ENCODE assay signal across 8 mouse cellular contexts in genomic region chr8:126971314-126971664, GRCm38 (mm10). TPM values are rescaled to one million over a fixed set of nuclear protein-coding genes. Genes with fewer than 3 reads are reported as not detected.
A peak's percentile ranks its signal among the peaks of the same experiment; 100 is the strongest.
DNase-seq lines count a peak whose midpoint lies in the region; ATAC-seq and TF ChIP-seq lines count a peak whose summit lies in the region.

No protein-coding gene starts in this region.

- H3K9ac ChIP-seq in heart, embryonic 15.5 days = peak overlapping the region; percentile 66
- H3K9ac ChIP-seq in forebrain, embryonic 16.5 days (replicated peaks; ENCODE audit: low read depth, low read length) = peak overlapping the region; percentile 44

- H3K27me3 ChIP-seq in heart, embryonic 15.5 days = no peaks in the 10 kb centered on the region
- no peaks in the 10 kb centered on the region for H3K27me3 ChIP-seq in G1E (ENCODE audit: insufficient read depth, low read length)
- H3K27me3 ChIP-seq in forebrain, embryonic 16.5 days (replicated peaks; ENCODE audit: control insufficient read depth, insufficient read depth, low read length) = no peaks in the 10 kb centered on the region

- H3K9me3 ChIP-seq in heart, embryonic 15.5 days (replicated peaks) = no peaks in the 10 kb centered on the region
- no peaks in the 10 kb centered on the region for H3K9me3 ChIP-seq in G1E (replicated peaks)
- H3K9me3 ChIP-seq in forebrain, embryonic 16.5 days (ENCODE audit: control insufficient read depth, low read length) = no peaks in the 10 kb centered on the region

- peaks cover 9% of the 10 kb centered on the region for H3K4me1 ChIP-seq in heart, embryonic 15.5 days (replicated peaks)
- peaks cover 74% of the 10 kb centered on the region for H3K4me1 ChIP-seq in G1E (ENCODE audit: insufficient read depth, low read depth, low read length)
- H3K4me1 ChIP-seq in forebrain, embryonic 16.5 days (replicated peaks; ENCODE audit: control insufficient read depth, insufficient read depth, low read length) = peaks cover 10% of the 10 kb centered on the region

- peaks cover 33% of the 10 kb centered on the region for H3K79me2 ChIP-seq in macrophage (ENCODE audit: inconsistent target)

- WGBS in heart, embryonic 15.5 days = 9% methylated on average over 13 of the region's 13 CpGs
- WGBS in forebrain, embryonic 16.5 days = 8% methylated on average over 13 of the region's 13 CpGs
- 13% methylated on average over 13 of the region's 13 CpGs for WGBS in macrophage (ENCODE audit: missing documents)

- ATAC-seq in heart, embryonic 15.5 days (replicated peaks; ENCODE audit: insufficient number of reproducible peaks, insufficient read depth, low FRiP score, low read depth) = no peak
- ATAC-seq in G1E (ENCODE audit: extremely low read depth, insufficient number of reproducible peaks, low FRiP score, poor library complexity, severe bottlenecking) = no peak
- ATAC-seq in forebrain, embryonic 16.5 days = peak; percentile 37; the same call in 1 of the 2 replicates

- no peak for TF ChIP-seq CTCF in G1E (IDR thresholded peaks at IDR 0.05; ENCODE audit: low read depth, low read length)

- no peak for DNase-seq in heart, adult 9 months (ENCODE audit: low spot score in 2 of 2)
- no peak for DNase-seq in G1E (ENCODE audit: low spot score)
- no peak for DNase-seq in left cerebral cortex, adult 9 months (ENCODE audit: low spot score in 2 of 2)
- no peak for DNase-seq in cerebellum, adult 18-20 months
- DNase-seq in frontal cortex, postnatal 10 days (ENCODE audit: low spot score in 2 of 2) = no peak

- H3K4me3 ChIP-seq in heart, embryonic 15.5 days = peak overlapping the region; percentile 96
- H3K4me3 ChIP-seq in G1E (ENCODE audit: low read depth, low read length) = peak overlapping the region; percentile 99
- H3K4me3 ChIP-seq in forebrain, embryonic 16.5 days (replicated peaks; ENCODE audit: low read length) = peak overlapping the region; percentile 72
- peak overlapping the region; percentile 62 for H3K4me3 ChIP-seq in macrophage (ENCODE audit: inconsistent target)

- peaks cover 21% of the 10 kb centered on the region; the same call in 1 of the 2 replicates for H3K36me3 ChIP-seq in heart, embryonic 15.5 days
- H3K36me3 ChIP-seq in G1E (replicated peaks) (peaks cover 30% of the 10 kb centered on the region), macrophage (ENCODE audit: inconsistent target) (peaks cover 21% of the 10 kb centered on the region)
- 0 out of 2 replicates have a peak, but pooled peaks cover 3% of the 10 kb centered on the region for H3K36me3 ChIP-seq in forebrain, embryonic 16.5 days (ENCODE audit: control insufficient read depth, insufficient read depth)

- peak overlapping the region; percentile 71 for H3K27ac ChIP-seq in heart, embryonic 15.5 days
- H3K27ac ChIP-seq in forebrain, embryonic 16.5 days (ENCODE audit: low read length) = peak overlapping the region; percentile 62
- H3K27ac ChIP-seq in macrophage = peak overlapping the region; percentile 48

- H3K4me2 ChIP-seq in heart, embryonic 15.5 days = peak overlapping the region; percentile 91
- H3K4me2 ChIP-seq in forebrain, embryonic 16.5 days (ENCODE audit: low read length) = peak overlapping the region; percentile 53

RNA-seq across cellular contexts. Expression of gene Rbm34, which starts 0.4 kb away (rescaled TPM):
- 11.6 and 12.0 TPM in 2 replicates for polyA plus RNA-seq in heart, embryonic 15.5 days (2015; fragmentation: Nextera tagmentation; extraction: Ambion mirVana)
- total RNA-seq in G1E (2014; fragmentation: Nextera tagmentation) (18.6 and 19.3 TPM in 2 replicates), G1E (2017) (27.4 and 38.5 TPM in 2 replicates)
- polyA plus RNA-seq in G1E (2012) (12.0 and 12.2 TPM in 2 replicates), macrophage (2018) (16.1 to 20.8 TPM (median 19.6 TPM) in 3 replicates)
- polyA plus RNA-seq in forebrain, embryonic 16.5 days (2015; fragmentation: Nextera tagmentation; extraction: Ambion mirVana) = 23.8 and 23.9 TPM in 2 replicates
- total RNA-seq in macrophage (2018; cell fraction: chromatin; rRNA removed) = 10 to 100 TPM in 25 of 26 experiments, 1 to 10 TPM in 1; 8.8 to 43.3 (median 29.8) TPM
- total RNA-seq in macrophage (2018; cell fraction: cytosol; rRNA removed) = 10 to 100 TPM; 12.2 to 21.4 (median 17.8) TPM
- 10 to 100 TPM in 23 of 26 experiments, 1 to 10 TPM in 3; 7.7 to 32.0 (median 17.2) TPM for total RNA-seq in macrophage (2018; cell fraction: nucleus; rRNA removed)

RNA-seq across cellular contexts. Expression of gene Tomm20, which starts 25.6 kb away (rescaled TPM):
- 183 TPM in 2 replicates for polyA plus RNA-seq in heart, embryonic 15.5 days (2015; fragmentation: Nextera tagmentation; extraction: Ambion mirVana)
- total RNA-seq in G1E (2014; fragmentation: Nextera tagmentation) (133 and 158 TPM in 2 replicates), G1E (2017) (432 and 545 TPM in 2 replicates)
- polyA plus RNA-seq in G1E (2012) (1,504 and 2,083 TPM in 2 replicates), macrophage (2018) (73.9 to 174 TPM (median 109 TPM) in 3 replicates)
- 191 and 193 TPM in 2 replicates for polyA plus RNA-seq in forebrain, embryonic 16.5 days (2015; fragmentation: Nextera tagmentation; extraction: Ambion mirVana)
- 10 to 100 TPM in 25 of 26 experiments, 1 to 10 TPM in 1; 9.7 to 33.1 (median 19.9) TPM for total RNA-seq in macrophage (2018; cell fraction: chromatin; rRNA removed)
- total RNA-seq in macrophage (2018; cell fraction: cytosol; rRNA removed) = 100 to 1,000 TPM in 7 of 26 experiments, 10 to 100 TPM in 19; 61.8 to 120 (median 90.0) TPM
- 10 to 100 TPM in 25 of 26 experiments, 1 to 10 TPM in 1; 9.4 to 40.6 (median 20.4) TPM for total RNA-seq in macrophage (2018; cell fraction: nucleus; rRNA removed)
